Mouse (Mus musculus): ENCODE measurements at regions not wholly inside any gene's neighbourhood (a gene's known extent, or its start where the extent isn't known, plus 50 kb on each side); places are given as distances from the start of the nearest gene placed in this dataset.
"Not testable (repeated sequence)": the region's sequence is repeated elsewhere in the genome, so short reads cannot be mapped to it uniquely, and the experiment has no call there.

DNA sequence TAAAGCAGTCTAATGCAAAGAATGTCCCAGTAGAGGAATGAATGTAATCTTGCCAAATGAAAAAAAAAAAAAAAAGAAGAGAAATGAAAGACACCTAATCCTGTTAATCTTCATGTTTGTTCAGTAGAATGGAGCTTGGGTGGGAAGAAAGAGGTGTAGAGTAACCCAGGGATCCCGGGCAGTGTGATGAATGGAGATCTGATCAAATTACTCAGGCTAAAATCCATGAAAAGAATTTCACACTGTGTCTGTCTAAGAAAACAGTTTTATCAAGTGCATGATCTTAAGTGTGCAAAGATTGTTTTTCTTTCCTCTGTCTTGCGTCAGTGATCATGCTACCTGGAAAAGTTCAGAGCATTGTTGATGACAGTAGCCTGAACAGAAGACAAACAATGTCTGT lies 333.9 kb upstream of the Slc10a2 start:
- Histone ChIP-seq H3K4me2 (ENCODE audit: low read length) (no peak overlapping the region), H3K4me1 (ENCODE audit: control insufficient read depth, insufficient read depth, low read length) (no peaks in the 10 kb centered on the region), H3K9ac (ENCODE audit: low read length) (no peak overlapping the region), H3K4me3 (ENCODE audit: low read depth, low read length) (no peak overlapping the region), H3K36me3 (ENCODE audit: control insufficient read depth, insufficient read depth, low read length) (no peaks in the 10 kb centered on the region), H3K27me3 (replicated peaks; ENCODE audit: control insufficient read depth, insufficient read depth, low read length) (no peaks in the 10 kb centered on the region), H3K9me3 (replicated peaks; ENCODE audit: control insufficient read depth, low read length) (0 out of 2 replicates have a peak, but pooled peaks cover 5% of the 10 kb centered on the region), H3K27ac (ENCODE audit: low read depth, low read length) (no peak overlapping the region)
- DNase-seq (ENCODE audit: low spot score) = no peak
- WGBS = 21% methylated on average over 2 of the region's 2 CpGs
- no peak for ATAC-seq

DNA sequence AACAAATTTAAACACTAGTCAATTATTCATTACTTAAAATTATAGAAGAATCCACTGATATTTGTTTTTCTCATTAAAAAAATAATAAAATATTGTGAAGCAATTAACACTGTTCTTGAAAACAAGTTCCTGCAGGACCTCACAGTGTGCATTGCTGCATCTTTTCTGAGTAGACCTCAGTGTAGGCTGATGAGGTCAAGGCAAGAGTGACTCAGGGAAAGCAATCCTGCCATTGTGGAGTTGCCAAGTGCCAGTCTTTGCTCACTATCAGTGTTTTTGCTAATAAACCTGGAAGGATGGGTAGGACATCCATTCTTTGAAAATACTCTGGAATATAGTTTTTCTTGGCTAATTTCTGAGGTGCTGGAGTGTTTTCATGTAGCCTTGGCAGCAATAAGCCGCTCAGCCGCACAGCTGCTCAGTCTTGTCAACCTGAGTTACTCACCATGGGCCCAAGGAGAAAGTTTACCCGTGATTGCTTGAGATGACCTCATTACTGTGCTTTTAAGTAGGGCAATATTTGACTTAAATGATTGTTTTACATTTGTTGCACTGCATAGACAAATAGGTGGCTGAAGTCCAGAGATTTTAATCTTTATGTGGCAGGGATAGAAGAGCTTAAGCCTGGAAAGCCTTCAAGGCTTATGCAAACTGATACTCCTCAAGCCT lies 323.3 kb upstream of the Slc10a2 start:
- 75% methylated on average over 3 of the region's 3 CpGs for WGBS
- H3K36me3 ChIP-seq (ENCODE audit: control insufficient read depth, insufficient read depth, low read length) = no peaks in the 10 kb centered on the region

DNA sequence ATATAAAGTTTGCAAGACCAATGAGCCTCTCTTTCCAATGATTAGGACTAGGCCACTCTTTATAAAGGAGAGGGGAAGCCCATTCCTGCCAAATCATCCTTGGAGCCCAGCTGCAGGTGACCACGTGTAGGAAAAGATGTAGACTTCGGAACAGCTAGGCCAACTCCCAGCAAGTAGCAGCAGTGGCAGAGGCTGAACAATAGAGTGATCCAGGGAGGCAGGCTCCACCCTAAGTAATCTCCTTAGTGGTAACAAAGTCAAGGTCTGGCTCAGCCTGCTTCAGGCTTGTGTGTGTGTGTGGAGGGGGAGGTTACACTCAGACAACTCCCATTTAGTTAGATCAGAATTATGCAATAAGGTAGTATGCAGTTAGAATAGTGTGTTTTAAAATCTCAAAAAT lies 311.7 kb upstream of the Slc10a2 start:
- H3K4me1 ChIP-seq (ENCODE audit: control insufficient read depth, insufficient read depth, low read length); H3K9me3 ChIP-seq (replicated peaks; ENCODE audit: control insufficient read depth, low read length); H3K27me3 ChIP-seq (replicated peaks; ENCODE audit: control insufficient read depth, insufficient read depth, low read length); H3K27ac ChIP-seq (ENCODE audit: low read depth, low read length); ATAC-seq; H3K36me3 ChIP-seq (ENCODE audit: control insufficient read depth, insufficient read depth, low read length); H3K9ac ChIP-seq (ENCODE audit: low read length); DNase-seq (ENCODE audit: low spot score); H3K4me3 ChIP-seq (ENCODE audit: low read depth, low read length); H3K4me2 ChIP-seq (ENCODE audit: low read length): not testable (repeated sequence)
- 10% methylated on average over 2 of the region's 2 CpGs for WGBS

More for the DNA sequence above, 323.3 kb upstream of the Slc10a2 start:
- Histone ChIP-seq H3K27ac (ENCODE audit: low read depth, low read length) (no peak overlapping the region), H3K4me2 (ENCODE audit: low read length) (no peak overlapping the region), H3K4me1 (ENCODE audit: control insufficient read depth, insufficient read depth, low read length) (no peaks in the 10 kb centered on the region), H3K9ac (ENCODE audit: low read length) (no peak overlapping the region), H3K27me3 (replicated peaks; ENCODE audit: control insufficient read depth, insufficient read depth, low read length) (no peaks in the 10 kb centered on the region), H3K9me3 (replicated peaks; ENCODE audit: control insufficient read depth, low read length) (no peaks in the 10 kb centered on the region), H3K4me3 (ENCODE audit: low read depth, low read length) (no peak overlapping the region)
- ATAC-seq (no peak), DNase-seq (ENCODE audit: low spot score) (no peak)

DNA sequence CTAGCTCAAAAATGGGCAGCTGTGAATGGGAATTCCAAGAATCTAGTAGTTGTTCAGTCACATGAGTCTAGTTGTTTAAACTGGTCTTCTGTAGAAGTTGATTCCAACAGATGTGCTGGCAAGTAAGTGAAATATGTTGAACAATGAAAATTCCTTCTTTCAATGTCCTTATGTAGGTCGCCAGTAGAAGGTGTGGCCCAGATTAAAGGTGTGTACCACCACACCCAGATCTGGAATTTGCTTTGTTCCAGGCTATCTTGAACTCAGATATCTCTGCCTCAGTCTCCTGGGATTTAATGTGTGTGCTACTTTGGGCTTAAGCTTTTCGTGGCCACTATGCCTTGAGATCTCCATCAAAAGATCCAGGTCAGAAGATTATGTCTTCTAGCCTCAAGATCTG lies 279.7 kb upstream of the Slc10a2 start:
- H3K4me2 ChIP-seq (ENCODE audit: low read length) = no peak overlapping the region
- no peaks in the 10 kb centered on the region for H3K4me1 ChIP-seq (ENCODE audit: control insufficient read depth, insufficient read depth, low read length)
- no peaks in the 10 kb centered on the region for H3K9me3 ChIP-seq (replicated peaks; ENCODE audit: control insufficient read depth, low read length)
- no peak overlapping the region for H3K4me3 ChIP-seq (ENCODE audit: low read depth, low read length)
- no peak overlapping the region for H3K9ac ChIP-seq (ENCODE audit: low read length)
- ATAC-seq (no peak), DNase-seq (ENCODE audit: low spot score) (no peak)
- no peaks in the 10 kb centered on the region for H3K36me3 ChIP-seq (ENCODE audit: control insufficient read depth, insufficient read depth, low read length)
- H3K27me3 ChIP-seq (replicated peaks; ENCODE audit: control insufficient read depth, insufficient read depth, low read length) = no peaks in the 10 kb centered on the region
- H3K27ac ChIP-seq (ENCODE audit: low read depth, low read length) = no peak overlapping the region
- 89% methylated on average over 2 of the region's 2 CpGs for WGBS

DNA sequence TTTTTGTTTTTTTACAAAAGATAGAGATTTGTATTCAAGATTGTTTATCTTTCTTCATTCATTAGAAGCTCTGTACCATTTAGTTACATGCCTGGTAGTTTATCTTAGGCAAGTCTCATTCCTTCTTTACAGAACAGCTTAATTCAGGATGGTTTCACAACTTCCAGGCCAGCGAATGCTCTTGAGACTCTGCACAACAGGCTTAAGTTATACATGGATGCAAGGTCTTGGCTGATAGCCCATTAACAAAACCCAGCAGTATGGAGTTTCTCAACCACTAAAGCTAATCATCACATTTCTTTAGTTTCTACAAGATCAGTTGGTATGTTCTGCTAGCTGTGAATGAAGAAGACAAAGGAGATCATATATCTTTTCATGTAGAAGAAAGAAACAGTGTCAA lies 272.9 kb upstream of the Slc10a2 start:
- Histone ChIP-seq H3K36me3 (ENCODE audit: control insufficient read depth, insufficient read depth, low read length) (no peaks in the 10 kb centered on the region), H3K9me3 (replicated peaks; ENCODE audit: control insufficient read depth, low read length) (no peaks in the 10 kb centered on the region), H3K27me3 (replicated peaks; ENCODE audit: control insufficient read depth, insufficient read depth, low read length) (no peaks in the 10 kb centered on the region), H3K4me2 (ENCODE audit: low read length) (no peak overlapping the region), H3K9ac (ENCODE audit: low read length) (no peak overlapping the region), H3K4me1 (ENCODE audit: control insufficient read depth, insufficient read depth, low read length) (no peaks in the 10 kb centered on the region), H3K4me3 (ENCODE audit: low read depth, low read length) (no peak overlapping the region), H3K27ac (ENCODE audit: low read depth, low read length) (no peak overlapping the region)
- no peak for ATAC-seq
- DNase-seq (ENCODE audit: low spot score) = no peak
- WGBS = 97% methylated on average over 1 of the region's 1 CpGs

DNA sequence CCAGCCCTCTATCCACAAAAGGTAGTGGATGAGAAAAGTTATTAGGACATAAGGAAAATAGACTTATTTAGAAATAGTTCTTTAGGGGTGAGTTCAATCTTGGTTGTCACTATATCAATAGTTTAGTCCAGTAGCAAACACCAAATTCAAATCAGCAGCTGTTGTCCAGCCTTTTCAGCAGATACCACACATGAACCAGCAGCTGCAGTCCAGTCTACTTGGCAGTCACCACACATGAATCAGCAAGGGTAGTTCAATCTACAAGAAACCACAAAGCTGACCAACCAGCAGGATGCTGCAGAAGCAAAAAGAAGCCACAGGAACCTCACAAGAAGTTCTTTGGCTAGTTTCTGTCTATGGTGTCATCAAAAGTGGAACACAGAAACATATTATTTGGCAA lies 234.8 kb upstream of the Slc10a2 start:
- Histone ChIP-seq H3K4me3 (ENCODE audit: low read depth, low read length) (no peak overlapping the region), H3K27ac (ENCODE audit: low read depth, low read length) (no peak overlapping the region), H3K27me3 (replicated peaks; ENCODE audit: control insufficient read depth, insufficient read depth, low read length) (no peaks in the 10 kb centered on the region), H3K4me2 (ENCODE audit: low read length) (no peak overlapping the region), H3K9me3 (replicated peaks; ENCODE audit: control insufficient read depth, low read length) (no peaks in the 10 kb centered on the region), H3K4me1 (ENCODE audit: control insufficient read depth, insufficient read depth, low read length) (no peaks in the 10 kb centered on the region), H3K36me3 (ENCODE audit: control insufficient read depth, insufficient read depth, low read length) (no peaks in the 10 kb centered on the region), H3K9ac (ENCODE audit: low read length) (no peak overlapping the region)
- DNase-seq (ENCODE audit: low spot score) = no peak
- no peak for ATAC-seq

DNA sequence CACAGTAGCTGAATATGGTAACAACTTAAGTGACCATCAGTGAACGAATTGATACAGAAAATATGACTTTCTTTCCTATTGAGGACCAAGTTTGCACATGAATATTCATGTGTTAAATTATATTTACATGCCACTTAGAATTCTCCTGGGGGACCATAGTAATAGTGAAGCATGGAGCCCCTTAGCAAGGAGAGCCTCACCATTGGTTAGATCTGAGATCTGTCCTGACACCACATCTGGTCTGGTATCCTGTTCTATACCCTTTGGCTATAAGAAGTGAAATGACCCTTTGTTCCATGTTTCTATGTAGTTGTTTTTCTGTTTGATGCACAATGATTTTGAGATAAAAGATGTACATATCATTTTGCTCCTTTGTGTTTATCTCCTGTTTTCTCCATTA lies 209.4 kb upstream of the Slc10a2 start:
- DNase-seq (ENCODE audit: low spot score) (no peak), ATAC-seq (no peak)
- Histone ChIP-seq H3K27ac (ENCODE audit: low read depth, low read length) (no peak overlapping the region), H3K27me3 (replicated peaks; ENCODE audit: control insufficient read depth, insufficient read depth, low read length) (no peaks in the 10 kb centered on the region), H3K9ac (ENCODE audit: low read length) (no peak overlapping the region), H3K4me3 (ENCODE audit: low read depth, low read length) (no peak overlapping the region), H3K9me3 (replicated peaks; ENCODE audit: control insufficient read depth, low read length) (no peaks in the 10 kb centered on the region), H3K36me3 (ENCODE audit: control insufficient read depth, insufficient read depth, low read length) (no peaks in the 10 kb centered on the region), H3K4me1 (ENCODE audit: control insufficient read depth, insufficient read depth, low read length) (no peaks in the 10 kb centered on the region), H3K4me2 (ENCODE audit: low read length) (no peak overlapping the region)
- 77% methylated on average over 1 of the region's 1 CpGs for whole genome bisulfite sequencing

DNA sequence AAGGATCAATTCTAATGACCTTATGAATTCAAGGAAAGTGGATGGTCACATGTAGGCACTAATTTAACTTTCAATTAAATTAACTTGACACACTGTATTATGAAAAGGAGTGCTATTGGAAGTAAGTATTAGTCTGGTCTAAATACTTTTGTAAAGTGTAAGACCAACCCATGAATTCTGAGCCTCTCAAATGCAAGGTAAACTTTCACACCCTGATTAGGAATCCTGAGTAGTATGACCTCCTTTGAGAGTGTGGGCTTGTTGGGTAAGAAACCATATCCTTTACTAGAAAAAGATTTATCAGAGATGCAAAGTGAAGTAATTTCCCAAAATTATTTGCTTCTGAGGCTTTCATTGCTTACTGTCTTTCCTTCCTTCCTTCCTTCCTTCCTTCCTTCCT lies 194.8 kb upstream of the Slc10a2 start:
- DNase-seq (ENCODE audit: low spot score) = no peak
- ATAC-seq = no peak
- no peaks in the 10 kb centered on the region for H3K27me3 ChIP-seq (replicated peaks; ENCODE audit: control insufficient read depth, insufficient read depth, low read length)

DNA sequence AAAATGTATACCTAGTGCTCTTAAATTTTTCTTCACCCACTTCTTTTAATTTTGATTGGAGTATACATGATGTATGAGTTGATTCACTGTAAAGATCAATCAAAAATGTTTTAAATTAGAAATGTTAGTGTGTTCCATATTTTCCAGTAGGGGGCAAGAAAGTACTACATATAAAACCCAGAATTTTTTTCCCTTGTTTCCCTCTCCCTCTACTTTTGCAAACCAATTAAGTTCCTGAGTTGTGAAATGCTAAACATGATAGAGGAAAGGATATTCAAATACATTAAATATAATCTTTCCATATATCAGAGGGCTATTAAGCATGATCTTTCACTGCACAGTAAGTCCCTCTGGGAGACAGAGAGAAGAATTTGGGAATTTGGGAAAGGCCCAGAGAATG lies 192.0 kb upstream of the Slc10a2 start:
- DNase-seq (ENCODE audit: low spot score) (peak; percentile 72), ATAC-seq (no peak)
- H3K9ac ChIP-seq (ENCODE audit: low read length) = no peak overlapping the region
- H3K4me2 ChIP-seq (ENCODE audit: low read length) = no peak overlapping the region
- H3K27me3 ChIP-seq (replicated peaks; ENCODE audit: control insufficient read depth, insufficient read depth, low read length) = no peaks in the 10 kb centered on the region
- H3K27ac ChIP-seq (ENCODE audit: low read depth, low read length) = no peak overlapping the region
- H3K4me1 ChIP-seq (ENCODE audit: control insufficient read depth, insufficient read depth, low read length) = no peaks in the 10 kb centered on the region
- H3K4me3 ChIP-seq (ENCODE audit: low read depth, low read length) = no peak overlapping the region
- H3K9me3 ChIP-seq (replicated peaks; ENCODE audit: control insufficient read depth, low read length) = no peaks in the 10 kb centered on the region
- H3K36me3 ChIP-seq (ENCODE audit: control insufficient read depth, insufficient read depth, low read length) = no peaks in the 10 kb centered on the region

More for the DNA sequence above, 194.8 kb upstream of the Slc10a2 start:
- Histone ChIP-seq H3K4me3 (ENCODE audit: low read depth, low read length) (no peak overlapping the region), H3K9me3 (replicated peaks; ENCODE audit: control insufficient read depth, low read length) (no peaks in the 10 kb centered on the region), H3K9ac (ENCODE audit: low read length) (no peak overlapping the region), H3K27ac (ENCODE audit: low read depth, low read length) (no peak overlapping the region), H3K36me3 (ENCODE audit: control insufficient read depth, insufficient read depth, low read length) (no peaks in the 10 kb centered on the region), H3K4me1 (ENCODE audit: control insufficient read depth, insufficient read depth, low read length) (no peaks in the 10 kb centered on the region), H3K4me2 (ENCODE audit: low read length) (no peak overlapping the region)

Measured in forebrain, embryonic 14.5 days (tissue).